Mouse (Mus musculus): ENCODE measurements around the gene Cd300lf.

The Cd300lf gene

GRCm38 (mm10) chr11:115078680-115079079, 55.1 kb downstream of the Cd300lf start:
- no peak for DNase-seq (ENCODE audit: low read depth in 1 of 2, low spot score in 2 of 2)

GRCm38 (mm10) chr11:115077436-115077835, 56.4 kb downstream of the Cd300lf start:
- DNase-seq (ENCODE audit: low read depth in 1 of 2, low spot score in 2 of 2), result no peak

GRCm38 (mm10) chr11:115075859-115076258, 57.9 kb downstream of the Cd300lf start:
- DNase-seq (ENCODE audit: low read depth in 1 of 2, low spot score in 2 of 2), result no peak

- no peak for DNase-seq (ENCODE audit: low read depth in 1 of 2, low spot score in 2 of 2)
These were observed 58.4 kb downstream of the Cd300lf start for GRCm38 (mm10) chr11:115075407-115075806.

GRCm38 (mm10) chr11:115073002-115073401, 60.8 kb downstream of the Cd300lf start:
- no peak for DNase-seq (ENCODE audit: low read depth in 1 of 2, low spot score in 2 of 2)

GRCm38 (mm10) chr11:115071631-115072294, 62.0 kb downstream of the Cd300lf start:
- peak; percentile 45 to 48 for DNase-seq (ENCODE audit: low read depth in 1 of 2, low spot score in 2 of 2)

GRCm38 (mm10) chr11:115071015-115071551, 62.7 kb downstream of the Cd300lf start:
- no peak for DNase-seq (ENCODE audit: low read depth in 1 of 2, low spot score in 2 of 2)

- peak; percentile 32 to 57 for DNase-seq (ENCODE audit: low read depth in 1 of 2, low spot score in 2 of 2)
These were observed 67.0 kb downstream of the Cd300lf start for GRCm38 (mm10) chr11:115066768-115067167.
